Mouse (Mus musculus) midbrain, embryonic 13.5 days (tissue): ENCODE results near the gene Gm826. TPM values are rescaled to one million over a fixed set of nuclear protein-coding genes. Genes with fewer than 3 reads are reported as not detected.

Experiments used
- ATAC-seq: fragments of 200-750 bp; cut with Nextera tagmentation; 2 replicates; pipeline ENCODE4 v1.8.0; 2017; ENCODE audit warnings: mild to moderate bottlenecking, moderate TSS enrichment, moderate library complexity
- H3K27ac ChIP-seq: fragments of 300-500 bp; sonication (generic); 2 replicates; pipeline ENCODE4 v1.5.1; 2015; ENCODE audit warnings: inconsistent platforms, mild to moderate bottlenecking, moderate library complexity
- H3K27me3 ChIP-seq: fragments of 300-500 bp; sonication (generic); 2 replicates; pipeline ENCODE4 v1.6.1; 2015; ENCODE audit warnings: mild to moderate bottlenecking, inconsistent platforms
- H3K36me3 ChIP-seq: fragments of 300-500 bp; sonication (generic); 2 replicates; pipeline ENCODE4 v1.6.1; 2015; ENCODE audit warnings: mild to moderate bottlenecking, inconsistent platforms
- H3K4me1 ChIP-seq: fragments of 300-500 bp; sonication (generic); replicated peaks from 2 replicates; pipeline ENCODE4 v1.6.1; 2015; ENCODE audit warnings: inconsistent platforms
- H3K4me2 ChIP-seq: fragments of 300-500 bp; sonication (generic); replicated peaks from 2 replicates; pipeline ENCODE4 v1.6.1; 2015; ENCODE audit warnings: moderate library complexity, mild to moderate bottlenecking, inconsistent platforms
- H3K4me3 ChIP-seq: fragments of 300-500 bp; sonication (generic); replicated peaks from 2 replicates; pipeline ENCODE4 v1.5.1; 2015; ENCODE audit warnings: mild to moderate bottlenecking, inconsistent platforms
- H3K9ac ChIP-seq: fragments of 300-500 bp; sonication (generic); replicated peaks from 2 replicates; pipeline ENCODE4 v1.6.1; 2015; ENCODE audit warnings: mild to moderate bottlenecking, inconsistent platforms
- H3K9me3 ChIP-seq: fragments of 300-500 bp; sonication (generic); 2 replicates; pipeline ENCODE4 v1.6.1; 2016; ENCODE audit warnings: mild to moderate bottlenecking, inconsistent platforms
- WGBS: fragments of 180-500 bp; shearing (Covaris S2); methylation state at CpG from one replicate; pipeline ENCODE4 v1.1.7; 2015; 5-methylcytosine and 5-hydroxymethylcytosine counted together
- polyA plus RNA-seq: library from polyadenylated mRNA; unstranded; fragments of >200 nt; fragmentation: Nextera tagmentation; extraction: Ambion mirVana; gene quantifications from 2 replicates; pipeline ENCODE4 v1.2.1, GENCODE M21; 2015

Gm826 gene
- polyA plus RNA-seq, 1 experiment from 2014 or later, result not detected

DNA sequence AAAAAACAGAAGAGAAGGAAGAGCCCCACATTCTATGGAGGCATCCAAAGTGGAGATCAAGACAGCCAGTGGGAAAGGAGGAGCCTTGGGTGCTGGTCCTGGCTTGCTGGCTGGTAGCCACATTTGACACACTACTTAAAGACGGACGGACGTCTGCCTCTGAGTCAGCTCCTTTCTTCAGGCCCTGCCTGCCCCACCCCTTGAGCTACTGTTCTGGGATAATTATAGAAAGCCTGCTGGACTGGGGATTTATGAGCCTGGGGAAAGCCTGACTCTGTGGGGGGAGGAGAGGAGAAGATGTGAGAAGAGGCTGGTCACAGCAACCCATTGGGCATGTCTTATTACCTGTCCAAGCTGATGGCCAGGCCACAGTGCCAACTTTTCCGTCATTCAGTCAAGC lies 12.1 kb downstream of the Gm826 start:
- no peaks in the 10 kb centered on the region for H3K4me1 ChIP-seq
- no peak for ATAC-seq
- H3K27me3 ChIP-seq, result no peaks in the 10 kb centered on the region
- H3K36me3 ChIP-seq, result no peaks in the 10 kb centered on the region
- WGBS, result 55% methylated on average over 4 of the region's 4 CpGs
- no peak overlapping the region for H3K4me2 ChIP-seq
- H3K9me3 ChIP-seq, result no peaks in the 10 kb centered on the region
- H3K27ac ChIP-seq, result no peak overlapping the region
- no peak overlapping the region for H3K9ac ChIP-seq
- no peak overlapping the region for H3K4me3 ChIP-seq

DNA sequence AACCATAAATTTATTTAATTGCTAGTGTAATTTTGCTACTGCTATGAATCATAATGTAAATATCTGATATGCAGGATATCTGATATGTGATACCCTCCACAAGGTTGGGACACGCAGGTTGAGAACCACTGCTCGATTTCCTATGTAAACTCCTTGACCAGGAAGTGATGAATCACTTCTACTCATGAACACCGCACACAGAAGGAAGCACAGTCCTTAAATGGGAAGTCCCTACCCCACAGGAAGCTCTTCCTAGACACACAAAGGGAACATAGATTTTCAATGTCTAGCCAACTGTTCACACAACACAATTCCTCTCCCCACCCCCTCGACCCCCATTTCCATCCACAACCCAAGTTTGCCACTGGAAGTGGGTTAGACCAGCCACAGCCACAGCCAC lies 15.7 kb downstream of the Gm826 start:
- Histone ChIP-seq H3K9me3 (no peaks in the 10 kb centered on the region), H3K27ac (no peak overlapping the region), H3K27me3 (no peaks in the 10 kb centered on the region), H3K4me1 (no peaks in the 10 kb centered on the region), H3K4me2 (no peak overlapping the region), H3K36me3 (no peaks in the 10 kb centered on the region), H3K4me3 (no peak overlapping the region), H3K9ac (no peak overlapping the region)
- 88% methylated on average over 4 of the region's 4 CpGs for WGBS
- no peak for ATAC-seq

DNA sequence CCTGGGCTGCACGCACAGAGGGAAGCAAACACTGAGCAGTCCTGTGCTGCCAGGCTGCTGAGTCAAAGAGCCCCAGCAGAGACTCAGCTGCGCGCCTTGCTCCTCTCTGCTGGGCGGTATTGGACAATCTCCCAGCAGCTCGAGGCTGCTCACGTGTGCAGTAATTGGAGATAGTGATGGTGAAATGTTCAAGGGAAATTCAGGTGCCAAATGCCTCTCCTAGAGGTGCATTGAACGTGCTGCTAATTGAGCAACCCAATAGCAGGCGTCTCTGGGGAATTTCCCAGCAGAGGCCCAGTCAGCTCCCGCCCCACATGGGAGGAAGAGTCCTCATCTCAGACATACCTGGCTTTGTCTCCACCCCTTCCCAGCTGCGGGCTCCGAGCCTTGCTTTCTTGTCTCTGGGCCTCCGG lies 20.4 kb downstream of the Gm826 start:
- WGBS, result 40% methylated on average over 12 of the region's 12 CpGs
- no peak for ATAC-seq
- no peak overlapping the region for H3K27ac ChIP-seq
- H3K4me2 ChIP-seq, result no peak overlapping the region
- no peaks in the 10 kb centered on the region for H3K36me3 ChIP-seq
- H3K9ac ChIP-seq, result no peak overlapping the region
- no peaks in the 10 kb centered on the region for H3K4me1 ChIP-seq
- no peak overlapping the region for H3K4me3 ChIP-seq
- H3K9me3 ChIP-seq, result no peaks in the 10 kb centered on the region
- no peaks in the 10 kb centered on the region for H3K27me3 ChIP-seq

DNA sequence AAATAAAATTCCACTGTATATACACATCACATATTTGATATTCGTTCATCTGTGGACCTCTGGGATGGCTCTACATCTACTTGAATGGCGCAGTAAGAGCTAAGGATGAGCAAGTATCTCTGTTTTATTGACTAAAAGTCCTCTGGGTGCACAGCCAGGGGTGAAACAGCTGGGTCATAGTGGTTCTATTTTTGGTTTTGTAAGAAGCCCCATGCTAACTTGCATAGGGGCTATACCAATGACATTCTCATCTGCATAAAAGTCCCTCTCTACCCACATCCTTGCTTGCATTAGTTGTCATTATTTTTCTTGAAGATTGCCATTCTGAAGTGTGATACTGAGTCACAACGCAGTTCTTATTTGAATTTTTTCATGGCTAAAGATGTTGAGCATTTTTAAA lies 28.9 kb downstream of the Gm826 start:
- Histone ChIP-seq H3K36me3 (no peaks in the 10 kb centered on the region), H3K4me2 (no peak overlapping the region), H3K27me3 (no peaks in the 10 kb centered on the region), H3K9ac (no peak overlapping the region), H3K4me1 (no peaks in the 10 kb centered on the region), H3K27ac (no peak overlapping the region), H3K4me3 (no peak overlapping the region), H3K9me3 (no peaks in the 10 kb centered on the region)
- 85% methylated on average over 3 of the region's 3 CpGs for WGBS
- ATAC-seq, result no peak

DNA sequence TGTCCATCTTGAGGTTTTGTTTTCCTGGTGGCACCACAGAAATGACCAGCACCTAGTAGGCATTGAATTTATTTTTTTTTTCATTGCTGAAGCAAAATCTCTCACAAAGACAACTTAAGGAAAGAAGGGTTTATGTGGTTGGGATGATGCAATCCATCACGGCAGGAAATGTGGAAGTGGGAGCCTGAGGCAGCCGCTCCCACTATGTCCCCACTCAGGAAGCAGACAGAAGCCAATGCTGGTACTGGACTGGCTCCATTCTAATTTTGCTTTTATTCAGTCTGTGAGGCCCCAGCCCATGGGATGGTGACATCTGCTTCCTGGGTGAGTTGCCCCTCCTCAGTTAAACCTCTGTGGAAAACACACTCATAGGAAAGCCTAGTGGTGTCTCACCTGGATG lies 30.0 kb downstream of the Gm826 start:
- Histone ChIP-seq H3K9ac (no peak overlapping the region), H3K36me3 (no peaks in the 10 kb centered on the region), H3K4me3 (no peak overlapping the region), H3K27ac (no peak overlapping the region), H3K9me3 (no peaks in the 10 kb centered on the region), H3K4me1 (no peaks in the 10 kb centered on the region), H3K4me2 (no peak overlapping the region), H3K27me3 (no peaks in the 10 kb centered on the region)
- no peak for ATAC-seq
- 94% methylated on average over 2 of the region's 2 CpGs for WGBS

DNA sequence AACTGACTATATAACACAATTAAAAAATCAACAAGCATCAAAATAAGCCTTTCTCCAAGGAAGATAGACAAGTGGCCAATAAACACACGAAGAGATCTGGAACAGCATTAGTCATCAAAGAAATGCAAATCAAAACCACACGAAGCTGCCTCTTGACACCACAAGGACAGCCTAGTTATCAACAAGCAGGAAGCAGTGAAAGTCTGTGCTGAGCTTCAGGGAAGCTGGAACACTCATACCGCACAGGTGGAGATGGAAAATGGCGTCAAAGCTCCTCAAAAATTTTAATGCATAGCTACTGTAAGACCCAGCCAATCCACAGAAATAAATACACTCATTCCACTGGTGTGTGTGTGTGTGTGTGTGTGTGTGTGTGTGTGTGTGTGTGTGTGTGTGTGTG lies 31.9 kb downstream of the Gm826 start:
- WGBS, result 68% methylated on average over 4 of the region's 4 CpGs
- no peaks in the 10 kb centered on the region for H3K4me1 ChIP-seq
- no peak overlapping the region for H3K4me2 ChIP-seq
- H3K9ac ChIP-seq, result no peak overlapping the region
- H3K27me3 ChIP-seq, result no peaks in the 10 kb centered on the region
- no peak for ATAC-seq
- no peaks in the 10 kb centered on the region for H3K9me3 ChIP-seq
- H3K27ac ChIP-seq, result no peak overlapping the region
- no peak overlapping the region for H3K4me3 ChIP-seq
- H3K36me3 ChIP-seq, result no peaks in the 10 kb centered on the region

DNA sequence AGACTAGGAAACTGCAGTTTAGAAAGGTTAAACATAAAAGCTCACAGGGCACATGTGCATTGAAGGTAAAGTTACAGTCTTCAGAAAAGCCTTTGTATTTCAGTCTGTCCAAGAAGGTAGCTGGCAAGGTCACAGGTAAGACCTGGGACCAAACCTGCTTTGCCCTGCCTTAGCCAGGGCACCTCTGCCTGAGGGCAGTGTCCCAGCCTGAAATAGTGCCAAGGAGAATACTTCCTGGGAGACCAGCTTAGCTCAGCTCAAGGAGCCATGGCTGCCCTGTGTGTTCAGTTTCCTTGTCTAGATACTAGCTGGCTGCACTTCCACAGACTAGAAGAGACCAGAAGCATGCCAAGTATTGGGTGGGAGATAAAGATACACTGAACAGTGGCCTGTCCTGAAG lies 35.4 kb downstream of the Gm826 start:
- Histone ChIP-seq H3K4me1 (no peaks in the 10 kb centered on the region), H3K27me3 (no peaks in the 10 kb centered on the region), H3K27ac (no peak overlapping the region), H3K9me3 (no peaks in the 10 kb centered on the region), H3K9ac (no peak overlapping the region), H3K4me2 (no peak overlapping the region), H3K4me3 (no peak overlapping the region), H3K36me3 (no peaks in the 10 kb centered on the region)
- no peak for ATAC-seq

DNA sequence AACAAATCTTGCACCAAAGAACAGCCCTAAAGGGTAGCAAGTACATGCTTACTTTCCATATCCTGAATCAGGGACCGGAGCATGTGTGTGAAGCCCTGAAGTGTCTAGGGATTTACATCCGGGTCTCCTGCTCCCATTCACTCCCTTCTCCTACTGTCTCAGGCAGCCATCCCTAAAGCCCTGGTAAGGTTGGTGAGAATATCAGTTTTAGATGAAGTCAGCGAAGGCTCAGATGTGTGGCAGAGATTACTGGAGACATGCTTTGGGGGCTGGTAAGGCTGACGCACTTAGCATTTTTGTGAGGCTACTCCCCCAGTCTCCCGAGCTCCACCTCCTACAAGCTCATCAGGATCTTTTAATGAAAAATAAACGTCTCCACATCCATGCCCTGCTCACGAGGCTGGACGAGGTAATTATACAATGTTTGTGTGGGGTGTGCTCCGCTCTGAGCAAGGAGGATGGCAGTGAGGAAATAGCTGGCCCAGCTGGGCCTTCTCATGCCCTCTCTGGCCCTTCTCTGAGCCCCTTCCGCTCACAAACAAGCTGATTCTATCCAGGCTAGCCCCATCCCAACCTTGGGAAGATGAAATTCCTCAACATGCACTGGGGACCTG lies 45.3 kb downstream of the Gm826 start:
- no peak for ATAC-seq
- 74% methylated on average over 10 of the region's 10 CpGs for WGBS
- H3K9me3 ChIP-seq, result no peaks in the 10 kb centered on the region
- no peaks in the 10 kb centered on the region for H3K27me3 ChIP-seq
- H3K36me3 ChIP-seq, result no peaks in the 10 kb centered on the region
- H3K27ac ChIP-seq, result no peak overlapping the region
- H3K4me2 ChIP-seq, result no peak overlapping the region
- no peak overlapping the region for H3K4me3 ChIP-seq
- no peak overlapping the region for H3K9ac ChIP-seq
- H3K4me1 ChIP-seq, result no peaks in the 10 kb centered on the region

DNA sequence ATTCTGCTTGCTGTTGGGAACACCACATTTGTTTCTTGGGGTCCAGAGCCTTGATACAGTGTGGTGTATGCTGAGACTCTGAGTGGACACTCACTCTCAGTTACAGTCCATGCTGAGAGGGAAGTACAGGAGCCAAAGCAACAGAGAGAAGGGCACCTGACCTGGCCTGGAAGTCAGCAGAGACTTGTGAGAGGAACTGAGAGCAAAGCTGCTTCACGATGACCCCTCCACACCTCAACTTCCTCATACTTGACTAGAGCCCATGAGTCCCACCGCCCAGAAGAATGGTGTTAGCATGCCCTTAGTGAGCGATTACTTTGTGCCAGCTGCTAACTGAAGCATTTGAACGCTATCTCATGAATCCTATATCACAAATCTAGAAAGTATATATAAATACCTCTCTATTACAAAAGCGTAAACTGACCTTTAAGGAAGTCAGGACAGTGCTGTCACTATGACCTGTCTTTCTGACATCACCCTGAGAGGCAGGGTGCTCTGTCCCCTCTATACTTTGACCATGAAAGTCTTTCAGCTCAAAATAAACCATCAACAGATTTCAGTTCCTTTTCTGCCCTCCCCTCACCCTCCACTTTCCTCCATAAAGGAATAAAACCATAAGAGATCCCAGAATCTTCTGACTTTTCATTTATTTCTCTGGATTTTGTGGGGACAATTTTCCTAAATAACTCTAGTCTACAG lies 57.9 kb downstream of the Gm826 start:
- no peak overlapping the region for H3K4me3 ChIP-seq
- no peak overlapping the region for H3K27ac ChIP-seq
- H3K4me1 ChIP-seq, result no peaks in the 10 kb centered on the region
- no peak overlapping the region for H3K9ac ChIP-seq
- H3K4me2 ChIP-seq, result no peak overlapping the region
- no peaks in the 10 kb centered on the region for H3K27me3 ChIP-seq
- 91% methylated on average over 5 of the region's 5 CpGs for WGBS
- no peaks in the 10 kb centered on the region for H3K9me3 ChIP-seq
- H3K36me3 ChIP-seq, result no peaks in the 10 kb centered on the region
- ATAC-seq, result no peak

DNA sequence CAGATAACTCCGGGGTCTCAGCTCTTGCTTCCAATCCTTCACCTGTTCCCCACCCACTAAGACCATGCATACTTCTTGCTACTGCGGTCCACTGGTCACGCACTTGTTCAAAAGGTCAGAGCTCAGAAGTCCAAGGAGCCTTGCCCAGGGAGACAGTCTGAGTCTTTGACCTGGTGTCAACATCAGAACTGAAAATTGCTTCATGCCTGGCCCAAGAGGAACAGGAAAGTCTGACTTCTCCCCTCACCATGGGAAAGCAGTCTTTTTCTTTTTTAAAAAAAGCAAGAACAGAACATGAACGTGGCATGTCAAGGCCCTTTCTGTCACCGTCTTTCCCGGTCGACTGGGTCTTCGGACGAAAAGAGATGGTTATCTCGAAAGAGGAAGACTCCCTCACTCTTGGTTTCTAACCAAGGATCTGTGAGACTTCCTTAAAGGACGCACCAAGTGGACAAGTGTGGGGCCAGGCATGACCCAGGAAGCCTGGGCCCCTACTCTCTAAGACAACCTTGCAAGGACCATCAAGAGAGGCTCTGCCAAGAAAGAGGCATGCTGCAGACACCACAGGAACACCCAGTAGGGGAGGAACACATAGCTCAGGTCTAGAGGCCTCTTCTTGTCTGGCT lies 66.0 kb downstream of the Gm826 start:
- no peak for ATAC-seq
- WGBS, result 94% methylated on average over 11 of the region's 11 CpGs
- Histone ChIP-seq H3K4me1 (no peaks in the 10 kb centered on the region), H3K4me3 (no peak overlapping the region), H3K4me2 (no peak overlapping the region), H3K9ac (no peak overlapping the region), H3K27me3 (no peaks in the 10 kb centered on the region), H3K36me3 (no peaks in the 10 kb centered on the region), H3K9me3 (no peaks in the 10 kb centered on the region), H3K27ac (no peak overlapping the region)

DNA sequence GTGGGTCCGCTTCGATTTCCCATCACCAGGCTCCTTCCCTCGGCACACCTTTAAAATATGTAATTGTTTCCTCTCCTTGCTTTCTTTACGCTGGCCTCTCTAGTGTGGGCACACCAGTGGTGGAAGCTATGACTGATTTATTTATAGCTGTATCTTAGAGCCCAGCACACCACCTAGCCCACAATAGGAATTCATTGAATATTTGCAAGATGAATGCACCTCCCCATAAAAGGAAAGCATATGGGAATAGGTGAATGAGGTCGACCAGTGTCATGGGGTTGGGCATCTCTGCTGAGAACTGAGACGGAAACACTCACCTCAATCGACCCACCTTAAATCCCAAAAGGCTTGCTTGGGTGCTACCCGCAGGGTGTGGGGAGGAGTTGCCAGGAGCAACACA lies 70.1 kb downstream of the Gm826 start:
- Histone ChIP-seq H3K9ac (no peak overlapping the region), H3K27ac (no peak overlapping the region), H3K4me1 (no peaks in the 10 kb centered on the region), H3K9me3 (no peaks in the 10 kb centered on the region), H3K4me3 (no peak overlapping the region), H3K27me3 (no peaks in the 10 kb centered on the region), H3K4me2 (no peak overlapping the region), H3K36me3 (no peaks in the 10 kb centered on the region)
- WGBS, result 91% methylated on average over 8 of the region's 8 CpGs
- ATAC-seq, result no peak

DNA sequence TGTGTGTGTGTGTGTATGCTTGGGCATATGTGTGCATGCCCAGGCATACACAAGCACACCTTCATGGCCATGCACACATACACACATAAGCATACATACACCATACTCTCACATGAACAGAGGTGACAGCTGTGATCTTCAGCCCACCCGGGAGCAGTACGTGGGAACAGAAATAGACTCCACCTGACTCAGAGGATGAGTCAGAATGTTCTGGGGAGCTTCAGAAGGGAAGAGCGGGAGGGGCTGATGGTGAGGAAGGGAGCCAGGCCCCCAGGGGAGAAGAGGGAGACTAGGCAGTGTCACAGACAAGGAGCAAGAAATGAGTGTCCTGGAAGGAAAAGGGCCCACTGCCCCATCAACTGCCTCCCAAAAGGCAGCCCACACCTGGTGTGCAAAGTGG lies 72.4 kb downstream of the Gm826 start:
- WGBS, result 81% methylated on average over 3 of the region's 3 CpGs
- Histone ChIP-seq H3K9me3 (no peaks in the 10 kb centered on the region), H3K4me1 (no peaks in the 10 kb centered on the region), H3K36me3 (no peaks in the 10 kb centered on the region), H3K4me2 (no peak overlapping the region), H3K4me3 (no peak overlapping the region), H3K9ac (no peak overlapping the region), H3K27me3 (no peaks in the 10 kb centered on the region), H3K27ac (no peak overlapping the region)
- no peak for ATAC-seq
